Mouse (Mus musculus) lung, adult 18-20 months (tissue): ENCODE results near the gene Fam160a1.

ENCODE experiments used
- DNase-seq, 2 experiments: peaks; one replicate each; pipeline ENCODE4 v3.0.0; 2022; ENCODE audit warnings: mixed read lengths in 2 of 2

The Fam160a1 gene

GRCm38 (mm10) chr3:85618885-85619284 lies 198.2 kb downstream of the Fam160a1 start:
- peak in 1 of 2 experiments; percentile 6 for DNase-seq

GRCm38 (mm10) chr3:85616389-85616788 lies 200.7 kb downstream of the Fam160a1 start:
- no peak for DNase-seq
